Mouse (Mus musculus): ENCODE measurements at regions not wholly inside any gene's neighbourhood (a gene's known extent, or its start where the extent isn't known, plus 50 kb on each side); places are given as distances from the start of the nearest gene placed in this dataset.

DNA sequence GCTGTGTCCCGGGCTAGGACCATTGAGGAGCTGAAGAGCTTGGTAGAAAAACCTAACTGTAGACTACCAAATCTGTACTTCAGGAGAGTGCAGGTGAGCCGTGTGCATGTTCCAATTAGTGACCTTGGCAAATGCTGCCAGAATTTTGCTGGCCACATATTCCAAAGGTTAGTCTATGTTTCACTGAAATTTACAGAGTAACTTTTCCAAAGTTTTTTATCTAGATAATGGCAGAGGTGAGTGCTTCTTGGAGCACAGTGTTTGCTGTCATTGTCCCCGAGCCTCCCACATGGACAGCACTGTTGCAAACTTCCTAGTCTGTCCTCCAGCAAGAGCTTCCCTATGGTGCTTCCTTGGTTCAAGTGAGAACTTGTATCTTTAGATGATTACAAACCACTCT lies 232.5 kb downstream of the Foxa2 start:
- intact Hi-C loops (cut with DNase I), result no loop called here
- no peak for DNase-seq

DNA sequence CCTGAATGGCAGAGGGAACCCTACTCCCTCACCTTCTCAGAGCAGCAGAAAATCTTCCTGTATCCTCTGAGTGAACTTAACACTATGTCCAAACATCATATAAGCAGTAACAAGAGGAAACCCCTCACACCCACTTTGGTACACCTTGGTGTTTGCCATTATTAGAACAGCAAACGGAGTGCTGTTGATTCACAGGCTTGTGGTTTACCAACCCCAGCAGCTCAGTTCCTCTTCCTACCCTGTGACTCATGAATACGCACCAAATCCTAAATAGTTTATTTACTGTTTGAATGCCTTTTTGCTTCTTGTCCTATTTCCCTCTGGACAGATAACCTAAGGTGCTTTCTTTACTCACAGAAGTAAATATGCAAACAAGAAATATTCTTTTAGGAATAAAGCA lies 233.3 kb downstream of the Foxa2 start:
- DNase-seq, result no peak
- intact Hi-C loops (cut with DNase I), result no loop called here

DNA sequence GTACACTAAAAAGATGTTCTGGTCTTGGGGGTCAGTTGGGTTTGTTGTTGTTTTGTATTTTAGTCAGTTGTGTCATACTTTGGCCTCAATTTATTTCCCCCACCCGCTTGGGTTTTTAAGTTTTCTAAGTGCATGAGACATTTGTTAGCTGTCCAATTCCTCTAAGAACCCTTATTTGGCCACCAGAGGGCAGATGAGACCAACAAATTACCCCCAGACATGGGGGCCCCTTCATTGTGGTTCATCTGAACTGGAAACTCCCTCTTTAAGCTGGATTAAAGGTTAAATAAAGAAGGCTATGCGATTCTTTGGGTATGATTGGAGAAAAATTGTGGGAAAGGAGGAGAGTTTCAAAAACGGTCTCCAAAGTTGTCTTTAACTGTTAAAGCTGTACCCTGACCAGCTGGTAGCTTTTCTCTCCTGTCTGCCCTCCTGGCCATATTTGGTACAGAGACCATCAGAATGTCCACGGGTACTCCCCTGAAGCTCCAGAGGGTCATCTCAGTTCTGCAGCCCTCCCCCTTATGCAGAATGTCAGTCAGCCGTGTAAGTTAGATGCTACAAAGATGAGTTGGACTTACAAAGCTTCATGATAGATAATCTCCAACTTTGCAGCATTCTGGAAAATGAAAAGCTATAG lies 238.6 kb downstream of the Foxa2 start:
- intact Hi-C loops (cut with DNase I), result loop anchor here (5.0 to 10.0 kb wide), 3 partner anchors 237 to 847 kb away; partner anchors contain the start of gene Foxa2
- DNase-seq, result peak; percentile 45

DNA sequence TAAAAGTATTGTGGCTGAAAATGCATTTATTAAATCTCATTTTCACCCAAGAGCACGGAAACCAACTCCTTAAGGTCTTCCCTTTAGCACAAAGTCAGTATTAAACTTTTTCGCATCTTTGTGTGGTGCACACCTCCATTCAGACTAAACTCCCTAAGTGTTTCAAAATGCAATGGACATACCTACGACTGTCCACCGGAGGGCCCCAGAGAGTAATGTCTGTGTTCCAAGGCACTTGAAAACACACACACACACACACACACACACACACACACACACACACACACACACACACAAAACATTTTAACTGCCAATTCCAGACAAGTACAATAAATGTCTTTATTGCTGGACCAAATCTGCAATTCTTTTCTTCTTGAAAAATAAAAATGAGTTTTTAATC lies 243.7 kb downstream of the Foxa2 start:
- peak; percentile 43 for DNase-seq
- intact Hi-C loops (cut with DNase I), result loop anchor here (10.0 kb wide), 2 partner anchors 242 to 852 kb away; partner anchors contain the start of gene Foxa2

DNA sequence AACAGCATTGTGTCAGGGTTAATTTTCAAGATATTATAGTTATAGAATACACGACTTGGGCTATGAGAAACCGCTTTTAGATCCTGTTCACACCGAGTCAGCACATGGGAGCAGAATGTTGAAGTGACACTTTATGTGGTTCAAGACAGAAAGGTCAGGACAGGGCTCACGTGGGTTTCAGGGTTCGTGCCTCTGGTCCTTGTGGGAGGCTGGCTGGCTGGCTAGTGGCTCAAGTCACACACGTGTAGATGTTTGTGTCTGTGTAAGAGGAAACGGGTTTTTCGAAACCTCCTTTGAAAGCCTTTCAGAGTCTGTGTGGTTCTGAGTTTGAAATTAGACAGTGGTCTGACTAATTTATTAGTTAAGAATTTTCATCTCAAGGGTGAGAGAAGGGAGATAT lies 255.3 kb downstream of the Foxa2 start:
- no peak for DNase-seq
- intact Hi-C loops (cut with DNase I), result no loop called here

DNA sequence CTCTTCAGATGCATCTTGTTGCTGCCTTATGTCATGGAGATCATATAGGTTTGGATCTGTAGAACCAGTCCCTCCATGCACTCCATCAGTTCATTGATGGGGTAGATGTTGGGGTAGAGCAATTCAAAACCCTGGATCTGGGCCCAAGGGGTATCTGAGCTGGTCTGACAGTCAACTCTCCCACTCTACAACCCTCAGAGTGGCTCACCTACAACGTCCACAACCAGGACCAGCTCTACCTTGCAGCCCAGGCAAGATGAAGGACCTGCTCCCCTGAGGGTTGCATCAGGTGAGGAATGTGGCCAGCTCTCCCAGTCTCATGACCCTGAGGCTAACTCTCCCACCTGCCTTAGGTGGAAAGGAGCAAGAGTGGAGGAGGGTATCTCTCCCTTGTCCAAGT lies 256.9 kb downstream of the Foxa2 start:
- DNase-seq, result no peak
- intact Hi-C loops (cut with DNase I), result loop anchor here (5.0 kb wide), 1 partner anchor 413 kb away; no protein-coding TSS in a partner anchor

DNA sequence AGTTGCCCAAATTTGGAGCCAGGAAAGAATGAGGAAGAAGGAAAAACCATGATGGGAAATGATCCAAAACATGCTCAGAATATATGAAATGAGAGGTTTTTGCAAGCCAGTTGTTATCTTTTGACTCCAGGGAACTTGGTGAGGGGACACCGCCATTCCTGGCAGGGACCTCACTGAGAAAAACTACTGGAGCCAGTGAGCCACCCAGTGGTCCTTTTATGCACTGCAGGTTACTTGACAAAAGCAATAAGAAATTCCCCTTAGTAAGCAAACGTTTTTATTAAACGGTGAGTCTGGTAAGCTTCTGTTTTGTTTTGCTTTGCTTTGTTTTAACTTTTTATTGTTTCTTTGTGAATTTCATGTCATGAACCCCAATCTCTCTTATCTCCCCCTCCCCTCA lies 257.5 kb downstream of the Foxa2 start:
- intact Hi-C loops (cut with DNase I), result loop anchor here (5.0 kb wide), 1 partner anchor 412 kb away; no protein-coding TSS in a partner anchor
- DNase-seq, result peak; percentile 69

DNA sequence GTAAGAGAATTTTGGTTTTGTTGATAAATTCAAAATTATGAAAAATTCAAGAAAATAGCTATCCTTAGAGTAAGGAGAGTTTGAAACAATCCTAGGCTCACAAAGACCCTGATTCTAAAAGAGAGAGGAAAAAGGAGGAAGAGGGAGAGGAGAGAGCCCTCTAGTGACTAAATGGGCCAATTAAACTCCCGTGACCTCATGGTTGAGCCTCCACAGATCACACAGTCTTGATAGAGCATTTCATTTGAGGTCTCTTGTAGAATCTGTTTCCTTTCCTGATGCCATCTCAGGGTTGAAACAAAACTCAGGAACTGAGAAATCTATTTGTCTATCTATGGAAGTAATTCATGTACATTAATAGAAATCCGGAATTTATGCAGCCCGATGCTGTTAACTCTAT lies 258.8 kb downstream of the Foxa2 start:
- no peak for DNase-seq
- intact Hi-C loops (cut with DNase I), result loop anchor here (5.0 kb wide), 1 partner anchor 411 kb away; no protein-coding TSS in a partner anchor

DNA sequence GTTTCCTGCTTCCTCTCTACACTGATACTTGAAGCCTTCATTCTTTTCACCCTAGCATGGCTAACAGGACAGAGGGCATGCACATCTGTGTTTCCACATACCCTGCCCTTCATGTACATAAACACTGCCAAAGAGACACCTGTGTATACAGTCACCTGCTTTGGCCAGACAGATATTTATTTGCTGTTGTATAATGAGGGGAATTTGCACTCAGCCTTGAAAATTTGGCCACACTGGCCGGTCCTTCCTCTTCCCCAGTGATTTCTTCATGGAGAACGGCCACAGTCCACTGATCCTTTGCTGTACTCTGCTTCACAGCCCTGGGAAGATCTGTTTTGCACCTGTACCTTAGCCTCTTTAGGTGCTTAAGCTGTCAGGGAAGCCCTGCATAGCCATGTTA lies 264.3 kb downstream of the Foxa2 start:
- intact Hi-C loops (cut with DNase I), result no loop called here
- no peak for DNase-seq

DNA sequence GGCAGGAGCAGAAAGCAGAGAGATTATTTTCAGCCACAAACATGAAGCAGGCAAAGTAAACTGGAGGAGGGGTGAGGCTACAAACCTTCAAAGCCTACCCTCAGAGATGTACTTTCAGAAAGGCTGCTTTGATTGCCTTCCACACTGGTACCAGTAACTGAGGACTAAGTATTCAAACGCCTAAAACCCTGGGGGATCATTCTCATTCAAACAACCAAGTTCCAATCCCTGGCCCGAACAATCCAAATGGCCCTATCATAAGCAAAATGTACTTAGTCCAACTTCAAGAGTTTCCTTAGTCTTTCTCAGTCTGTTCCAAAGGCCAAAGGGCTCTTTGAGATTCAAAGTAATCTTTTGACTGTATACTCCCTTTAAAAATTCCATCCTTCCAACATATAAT lies 270.5 kb downstream of the Foxa2 start:
- intact Hi-C loops (cut with DNase I), result no loop called here
- no peak for DNase-seq

DNA sequence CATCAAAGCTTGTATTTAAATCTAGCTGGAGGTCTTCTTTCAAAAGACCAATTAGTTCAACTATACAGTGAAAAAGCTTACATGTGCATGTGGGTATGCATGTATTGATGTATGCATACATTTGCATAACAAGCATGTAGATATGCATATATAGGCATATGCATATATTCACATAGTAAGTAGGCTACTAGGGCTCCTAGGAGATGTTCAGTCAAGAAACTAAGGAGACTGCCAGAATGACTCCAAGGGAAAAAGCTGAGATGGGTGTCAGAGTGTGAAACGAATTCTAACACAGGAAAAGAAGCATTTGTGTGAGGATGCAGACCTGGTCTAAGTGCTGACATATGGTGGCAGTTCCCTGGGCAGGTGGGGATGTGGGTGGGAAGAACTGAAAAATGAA lies 274.2 kb downstream of the Foxa2 start:
- intact Hi-C loops (cut with DNase I), result no loop called here

DNA sequence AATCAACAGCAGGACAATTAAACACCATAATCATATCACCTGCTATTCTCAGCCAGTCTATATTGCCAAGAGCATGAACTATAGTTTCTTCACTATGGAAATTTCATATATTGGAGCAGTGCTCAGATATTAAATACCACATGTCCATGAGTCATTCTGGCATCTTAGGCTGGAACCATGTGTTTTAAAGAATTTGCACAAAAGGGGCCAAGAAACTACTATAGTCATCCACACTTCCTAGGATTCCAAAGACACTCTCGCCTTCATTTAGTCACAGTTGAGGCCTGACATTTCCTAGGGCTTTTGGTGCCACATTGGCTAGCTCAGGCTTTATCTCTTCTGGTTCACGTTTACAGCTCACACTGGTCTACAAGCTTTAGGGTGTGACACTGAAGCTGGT lies 293.7 kb downstream of the Foxa2 start:
- intact Hi-C loops (cut with DNase I), result no loop called here
- DNase-seq, result no peak

More for the DNA sequence above, 274.2 kb downstream of the Foxa2 start:
- DNase-seq, result no peak

DNA sequence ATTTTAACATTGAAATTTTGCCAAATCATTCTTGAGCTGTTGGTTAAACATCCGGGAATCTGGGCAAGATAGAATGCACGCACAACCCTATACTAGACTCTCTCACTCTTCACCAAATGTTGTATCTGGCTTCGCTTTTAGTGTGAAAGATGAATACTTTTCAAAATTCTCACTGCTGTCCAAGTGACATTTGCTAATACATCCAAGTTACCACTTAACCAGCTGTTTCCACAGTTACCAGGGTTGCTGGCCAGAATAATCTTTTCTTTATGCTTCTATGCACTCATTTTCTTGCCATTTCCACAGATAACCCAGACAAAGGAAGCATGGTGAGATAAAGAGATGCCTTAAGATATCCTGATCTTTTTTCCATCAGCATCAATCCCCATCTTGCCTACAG lies 294.9 kb downstream of the Foxa2 start:
- intact Hi-C loops (cut with DNase I), result no loop called here
- DNase-seq, result no peak

DNA sequence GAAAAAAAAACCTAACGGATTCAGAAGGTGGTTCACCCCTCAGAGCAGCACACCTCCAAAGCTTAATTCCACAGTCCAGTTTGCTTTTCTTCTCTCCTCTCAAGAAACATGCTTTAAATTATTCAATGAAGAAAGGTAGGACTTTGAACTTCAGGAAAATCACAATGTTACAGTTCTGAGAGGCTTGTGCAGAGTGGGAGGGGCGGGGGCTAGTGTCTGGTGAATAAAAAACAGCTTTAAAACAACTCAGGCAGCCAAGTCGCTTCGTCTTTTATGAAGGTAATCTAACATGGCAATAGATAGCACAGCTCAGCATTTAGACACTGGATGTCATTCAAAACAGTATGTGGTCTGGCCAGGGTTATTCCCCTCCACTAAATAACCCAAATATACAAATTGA lies 298.8 kb downstream of the Foxa2 start:
- DNase-seq, result no peak
- intact Hi-C loops (cut with DNase I), result no loop called here

DNA sequence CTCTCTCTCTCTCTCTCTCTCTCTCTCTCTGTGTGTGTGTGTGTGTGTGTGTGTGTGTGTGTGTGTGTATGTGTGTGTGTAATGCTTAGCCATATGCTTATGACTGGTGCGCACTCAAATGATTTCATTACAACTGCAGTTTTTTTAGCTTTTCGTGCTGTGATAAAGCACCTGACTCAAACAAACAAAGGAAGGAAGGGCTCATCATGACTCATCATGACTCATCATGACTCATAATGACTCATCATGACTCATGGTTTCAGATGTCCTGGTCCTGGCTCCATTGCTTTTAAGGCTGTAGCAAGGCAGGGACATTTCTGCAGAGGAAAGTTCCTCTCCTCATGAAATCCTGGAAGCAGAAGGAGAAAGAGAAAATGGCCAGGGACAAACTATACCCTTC lies 302.9 kb downstream of the Foxa2 start:
- intact Hi-C loops (cut with DNase I), result no loop called here
- no peak for DNase-seq

DNA sequence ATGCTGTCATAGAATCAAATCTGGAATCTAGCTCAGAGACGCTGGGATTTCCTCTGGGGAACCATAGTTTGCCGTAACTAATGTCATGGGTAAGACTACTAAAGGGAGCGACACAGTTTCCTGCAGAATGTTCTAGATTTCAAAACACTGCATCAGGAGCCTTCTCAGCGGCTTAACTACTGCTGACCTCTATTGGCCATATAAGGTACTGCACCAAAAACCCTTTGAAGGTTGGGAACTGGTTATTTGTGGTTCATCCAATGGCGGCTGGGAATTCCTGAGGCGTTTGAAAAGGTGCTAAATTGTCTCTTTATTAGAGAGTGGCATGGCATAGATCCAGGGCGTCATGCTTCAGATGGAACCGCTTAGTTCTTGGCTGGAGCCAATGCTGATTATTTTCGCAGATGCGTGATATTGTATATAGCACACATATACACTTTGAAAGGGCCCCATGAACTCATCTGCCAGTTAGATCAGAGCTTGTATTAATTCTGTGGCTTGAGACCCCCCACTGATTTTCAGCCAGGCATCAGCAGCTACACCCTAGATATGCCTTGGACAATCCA lies 308.4 kb downstream of the Foxa2 start:
- intact Hi-C loops (cut with DNase I), result loop anchor here (2.0 kb wide), 1 partner anchor 358 kb away; no protein-coding TSS in a partner anchor
- DNase-seq, result peak; percentile 5

DNA sequence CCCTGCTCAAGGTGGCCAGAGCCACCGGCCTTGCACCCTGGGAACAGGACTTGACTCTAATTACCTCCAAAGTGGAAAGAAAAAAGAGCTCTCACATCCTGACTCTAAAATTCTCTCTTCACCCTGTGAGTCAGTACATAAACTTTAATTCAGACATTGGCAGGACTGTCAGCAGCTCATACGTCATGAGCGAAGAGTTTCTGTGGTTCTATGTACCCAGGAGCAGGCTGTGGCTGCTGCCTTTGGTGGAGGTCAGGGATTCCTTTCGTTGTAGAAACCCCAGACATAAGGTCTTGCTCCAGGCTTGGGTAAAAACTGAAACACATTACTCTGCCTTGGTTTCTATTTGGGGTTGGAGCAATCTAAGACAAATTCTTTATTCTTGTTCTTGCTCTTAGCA lies 319.4 kb downstream of the Foxa2 start:
- intact Hi-C loops (cut with DNase I), result no loop called here
- DNase-seq, result no peak

DNA sequence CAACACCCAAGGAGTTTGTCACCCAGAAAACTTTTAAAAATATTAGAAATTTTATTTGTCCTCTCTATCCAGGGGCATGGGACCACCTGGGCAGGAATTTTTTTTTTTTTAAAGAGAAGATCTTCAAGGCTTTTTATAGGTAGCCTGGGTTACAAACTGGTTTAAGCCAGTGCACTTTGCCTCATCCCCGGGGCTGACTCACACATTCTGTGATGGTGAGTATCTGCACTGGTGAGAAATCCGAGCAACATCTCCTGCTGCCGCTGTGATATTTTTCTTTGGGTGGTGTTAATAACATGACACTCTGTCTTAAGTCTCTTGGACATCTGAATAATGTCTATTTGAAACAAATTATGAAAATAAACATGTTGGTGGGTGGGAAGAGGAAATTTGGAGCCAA lies 327.8 kb downstream of the Foxa2 start:
- DNase-seq, result no peak
- intact Hi-C loops (cut with DNase I), result no loop called here

DNA sequence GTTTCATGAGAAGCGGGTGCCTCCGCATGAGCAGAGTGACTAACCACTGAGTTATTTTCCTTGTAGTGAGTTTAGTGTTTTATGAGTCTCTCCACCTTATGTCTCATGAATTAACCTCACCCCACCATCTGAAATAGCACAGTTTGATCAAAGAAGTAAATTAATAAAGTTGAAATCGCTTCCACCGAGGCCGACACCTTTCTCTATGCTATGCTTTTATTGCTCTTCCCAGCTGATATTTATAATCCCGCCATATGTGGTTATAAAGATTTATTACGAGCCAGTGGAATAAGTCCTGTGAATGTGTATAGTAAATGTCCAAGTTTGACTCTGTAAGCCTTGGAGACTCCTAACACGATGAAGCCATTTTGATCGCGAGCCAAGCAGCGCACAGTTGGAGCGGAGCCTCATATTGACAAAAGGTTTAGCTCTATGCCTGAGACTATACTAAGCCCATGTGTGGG lies 329.3 kb downstream of the Foxa2 start:
- intact Hi-C loops (cut with DNase I), result no loop called here
- DNase-seq, result no peak

DNA sequence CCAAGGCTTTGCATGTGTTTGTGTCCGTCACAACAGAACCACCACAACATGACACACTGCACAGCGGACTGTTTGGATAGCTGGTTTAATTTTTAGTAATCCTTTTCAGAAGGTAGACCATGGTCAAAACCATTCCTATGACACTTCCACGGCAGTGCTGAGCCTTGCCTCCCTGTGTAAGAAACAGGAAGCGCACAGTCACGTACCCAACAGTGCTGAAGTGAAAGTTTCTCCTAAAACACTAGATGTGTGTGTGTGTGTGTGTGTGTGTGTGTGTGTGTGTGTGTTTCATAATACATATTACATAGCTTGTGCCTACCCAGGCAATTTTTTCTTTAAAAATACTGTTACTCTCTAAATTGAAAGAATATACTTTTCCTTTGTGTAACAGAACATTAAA lies 331.0 kb downstream of the Foxa2 start:
- intact Hi-C loops (cut with DNase I), result no loop called here
- no peak for DNase-seq

DNA sequence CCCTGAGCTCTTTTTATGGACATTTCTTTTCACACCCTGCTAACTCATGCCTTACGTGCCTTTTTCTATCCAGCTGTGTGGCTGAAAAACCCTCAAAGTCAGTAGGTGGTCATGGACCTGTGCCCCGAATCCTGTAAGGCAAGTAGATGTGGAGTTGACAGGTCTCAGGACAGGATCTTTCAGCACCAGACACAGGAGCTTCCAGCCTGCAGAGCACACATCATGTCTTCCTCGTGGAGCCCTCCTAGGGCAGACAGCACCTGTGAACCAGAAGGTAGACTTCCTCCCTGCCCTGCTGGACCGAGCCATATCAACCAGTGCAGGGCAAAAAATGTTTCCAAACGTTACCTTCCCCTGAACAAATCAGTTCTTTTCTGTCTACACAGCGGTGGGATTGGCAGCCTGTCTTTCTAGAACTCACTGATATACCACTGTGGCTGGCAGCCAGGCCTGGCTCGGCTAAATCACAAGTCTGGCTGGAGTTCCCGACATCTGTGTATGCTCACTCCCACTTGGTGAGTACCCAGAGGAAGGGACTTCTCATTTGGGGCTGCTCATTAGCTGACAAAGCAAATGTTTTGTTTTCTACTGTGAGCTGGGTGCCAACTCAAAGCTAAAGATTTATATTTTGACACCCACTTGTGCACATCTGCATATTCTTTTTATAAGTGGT lies 336.0 kb downstream of the Foxa2 start:
- intact Hi-C loops (cut with DNase I), result no loop called here
- DNase-seq, result peak; percentile 66

DNA sequence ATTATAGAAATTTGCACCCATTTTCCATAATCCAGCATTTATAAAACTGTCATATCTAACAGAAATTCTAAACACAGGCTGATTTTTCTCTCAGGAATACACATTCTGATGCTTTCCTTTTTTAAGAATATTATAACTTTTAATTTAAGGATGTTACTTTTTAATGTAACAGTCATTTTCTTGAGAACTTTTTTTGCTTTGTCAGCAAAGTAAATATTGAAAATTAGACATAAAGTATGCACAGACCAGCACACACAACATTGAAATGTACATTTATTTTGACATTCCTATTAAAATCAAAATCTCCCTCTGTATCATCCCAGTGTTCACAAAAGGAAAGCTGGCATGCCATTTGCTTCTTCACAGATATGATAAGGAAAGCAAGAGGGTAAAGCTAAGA lies 337.0 kb downstream of the Foxa2 start:
- intact Hi-C loops (cut with DNase I), result no loop called here
- no peak for DNase-seq
